Mouse (Mus musculus) hindbrain, embryonic 14.5 days (tissue): ENCODE data around the gene Psat1. TPM values are rescaled to one million over a fixed set of nuclear protein-coding genes. Genes with fewer than 3 reads are reported as not detected.

Experiments used
- ATAC-seq: fragments of 200-750 bp; cut with Nextera tagmentation; 2 replicates; pipeline ENCODE4 v1.8.0; 2017; ENCODE audit warnings: moderate number of reproducible peaks, mild to moderate bottlenecking, moderate TSS enrichment, moderate library complexity; ENCODE audit not compliant: low FRiP score
- DNase-seq: peaks from one replicate; pipeline ENCODE4 v3.0.0-alpha.2; 2015; ENCODE audit warnings: low spot score
- H3K27ac ChIP-seq: fragments of 300-500 bp; sonication (generic); 2 replicates; pipeline ENCODE4 v1.5.1; 2014; ENCODE audit warnings: mild to moderate bottlenecking, moderate library complexity
- H3K27me3 ChIP-seq: fragments of 300-500 bp; sonication (generic); 2 replicates; pipeline ENCODE4 v1.6.1; 2014; ENCODE audit warnings: mild to moderate bottlenecking, low read length, mixed read lengths; ENCODE audit not compliant: control insufficient read depth, insufficient read depth
- H3K36me3 ChIP-seq: fragments of 300-500 bp; sonication (generic); replicated peaks from 2 replicates; pipeline ENCODE4 v1.6.1; 2014; ENCODE audit not compliant: control insufficient read depth, insufficient read depth
- H3K4me1 ChIP-seq: fragments of 300-500 bp; sonication (generic); replicated peaks from 2 replicates; pipeline ENCODE4 v1.6.1; 2014; ENCODE audit warnings: antibody characterized with exemption, low read length, mixed read lengths; ENCODE audit not compliant: control insufficient read depth, insufficient read depth
- H3K4me2 ChIP-seq: fragments of 300-500 bp; sonication (generic); replicated peaks from 2 replicates; pipeline ENCODE4 v1.6.1; 2014; ENCODE audit warnings: mild to moderate bottlenecking, moderate library complexity
- H3K4me3 ChIP-seq: fragments of 300-500 bp; sonication (generic); replicated peaks from 2 replicates; pipeline ENCODE4 v1.5.1; 2014; ENCODE audit warnings: mild to moderate bottlenecking, low read length
- H3K9ac ChIP-seq: fragments of 300-500 bp; sonication (generic); 2 replicates; pipeline ENCODE4 v1.6.1; 2014
- H3K9me3 ChIP-seq: fragments of 300-500 bp; sonication (generic); 2 replicates; pipeline ENCODE4 v1.6.1; 2016; ENCODE audit warnings: low read length; ENCODE audit not compliant: control insufficient read depth
- WGBS: fragments of 180-500 bp; shearing (Covaris S2); extraction: QIAGEN DNeasy Blood & Tissue Kit; methylation state at CpG from one replicate; pipeline ENCODE4 v1.1.7; 2014; 5-methylcytosine and 5-hydroxymethylcytosine counted together
- polyA plus RNA-seq: library from polyadenylated mRNA; unstranded; fragments of >200 nt; fragmentation: Nextera tagmentation; extraction: Ambion mirVana; gene quantifications from 2 replicates; pipeline ENCODE4 v1.2.1, GENCODE M21; 2014

Psat1 gene
- polyA plus RNA-seq, 1 experiment from 2014 or later: 87.7 TPM

GRCm38 (mm10) chr19:15910987-15911386 lies 36.1 kb downstream of the Psat1 start:
- Histone ChIP-seq H3K4me1 (no peaks in the 10 kb centered on the region), H3K4me3 (no peak overlapping the region), H3K36me3 (peaks cover 44% of the 10 kb centered on the region), H3K9me3 (no peaks in the 10 kb centered on the region), H3K4me2 (no peak overlapping the region), H3K9ac (no peak overlapping the region), H3K27me3 (no peaks in the 10 kb centered on the region), H3K27ac (no peak overlapping the region)
- ATAC-seq (no peak), DNase-seq (no peak)
- WGBS: 96% methylated on average over 3 of the region's 3 CpGs

GRCm38 (mm10) chr19:15910488-15910887 lies 36.6 kb downstream of the Psat1 start:
- no peak overlapping the region for H3K4me2 ChIP-seq
- peaks cover 48% of the 10 kb centered on the region for H3K36me3 ChIP-seq
- H3K4me1 ChIP-seq: no peaks in the 10 kb centered on the region
- no peak overlapping the region for H3K9ac ChIP-seq
- H3K27me3 ChIP-seq: no peaks in the 10 kb centered on the region
- WGBS: 97% methylated on average over 1 of the region's 1 CpGs
- no peak for ATAC-seq
- H3K9me3 ChIP-seq: no peaks in the 10 kb centered on the region
- no peak overlapping the region for H3K27ac ChIP-seq
- H3K4me3 ChIP-seq: no peak overlapping the region
- DNase-seq: no peak

- Histone ChIP-seq H3K9me3 (no peaks in the 10 kb centered on the region), H3K36me3 (peaks cover 34% of the 10 kb centered on the region), H3K4me3 (no peak overlapping the region), H3K9ac (no peak overlapping the region), H3K4me1 (peaks cover 6% of the 10 kb centered on the region; the same call in 1 of the 2 replicates), H3K27me3 (no peaks in the 10 kb centered on the region), H3K27ac (no peak overlapping the region), H3K4me2 (no peak overlapping the region)
- DNase-seq: no peak
- no peak for ATAC-seq
- WGBS: 91% methylated on average over 5 of the region's 5 CpGs
Observed at GRCm38 (mm10) chr19:15908016-15908415, 39.1 kb downstream of the Psat1 start.

- DNase-seq (no peak), ATAC-seq (no peak)
- Histone ChIP-seq H3K36me3 (peaks cover 28% of the 10 kb centered on the region), H3K4me2 (no peak overlapping the region), H3K4me3 (no peak overlapping the region), H3K27ac (no peak overlapping the region), H3K4me1 (peaks cover 6% of the 10 kb centered on the region; the same call in 1 of the 2 replicates), H3K9ac (no peak overlapping the region), H3K27me3 (no peaks in the 10 kb centered on the region), H3K9me3 (no peaks in the 10 kb centered on the region)
- 79% methylated on average over 4 of the region's 4 CpGs for WGBS
Observed at GRCm38 (mm10) chr19:15904734-15905133, 42.4 kb downstream of the Psat1 start.

- no peak overlapping the region for H3K27ac ChIP-seq
- peak; percentile 48; the same call in 1 of the 2 replicates for ATAC-seq
- DNase-seq: no peak
- H3K9ac ChIP-seq: 0 out of 2 replicates have a peak overlapping the region, but pooled peaks have one; percentile 1
- H3K36me3 ChIP-seq: peaks cover 28% of the 10 kb centered on the region
- peak overlapping the region; percentile 3 for H3K4me2 ChIP-seq
- 19% methylated on average over 20 of the region's 20 CpGs for WGBS
- no peak overlapping the region for H3K4me3 ChIP-seq
- H3K9me3 ChIP-seq: no peaks in the 10 kb centered on the region
- H3K27me3 ChIP-seq: no peaks in the 10 kb centered on the region
- H3K4me1 ChIP-seq: peaks cover 6% of the 10 kb centered on the region; the same call in 1 of the 2 replicates
Observed at GRCm38 (mm10) chr19:15903508-15904480, 43.3 kb downstream of the Psat1 start.

GRCm38 (mm10) chr19:15895681-15896080 lies 51.5 kb downstream of the Psat1 start:
- H3K4me2 ChIP-seq: no peak overlapping the region
- no peak overlapping the region for H3K4me3 ChIP-seq
- no peak for ATAC-seq
- H3K4me1 ChIP-seq: no peaks in the 10 kb centered on the region
- H3K36me3 ChIP-seq: no peaks in the 10 kb centered on the region
- no peaks in the 10 kb centered on the region for H3K9me3 ChIP-seq
- H3K27ac ChIP-seq: no peak overlapping the region
- no peak overlapping the region for H3K9ac ChIP-seq
- WGBS: 85% methylated on average over 3 of the region's 3 CpGs
- H3K27me3 ChIP-seq: no peaks in the 10 kb centered on the region
- DNase-seq: no peak

GRCm38 (mm10) chr19:15892146-15892545 lies 55.0 kb downstream of the Psat1 start:
- Histone ChIP-seq H3K9me3 (no peaks in the 10 kb centered on the region), H3K4me3 (no peak overlapping the region), H3K9ac (no peak overlapping the region), H3K27ac (no peak overlapping the region), H3K4me2 (no peak overlapping the region), H3K27me3 (no peaks in the 10 kb centered on the region), H3K36me3 (no peaks in the 10 kb centered on the region), H3K4me1 (no peaks in the 10 kb centered on the region)
- 94% methylated on average over 4 of the region's 4 CpGs for WGBS
- ATAC-seq: no peak
- DNase-seq: no peak

- no peak overlapping the region for H3K9ac ChIP-seq
- no peak overlapping the region for H3K4me3 ChIP-seq
- ATAC-seq (no peak), DNase-seq (no peak)
- H3K36me3 ChIP-seq: no peaks in the 10 kb centered on the region
- no peak overlapping the region for H3K27ac ChIP-seq
- H3K4me1 ChIP-seq: no peaks in the 10 kb centered on the region
- 93% methylated on average over 4 of the region's 4 CpGs for WGBS
- 0 out of 2 replicates have a peak, but pooled peaks cover 4% of the 10 kb centered on the region for H3K9me3 ChIP-seq
- no peak overlapping the region for H3K4me2 ChIP-seq
- no peaks in the 10 kb centered on the region for H3K27me3 ChIP-seq
Observed at GRCm38 (mm10) chr19:15888466-15888865, 58.7 kb downstream of the Psat1 start.

GRCm38 (mm10) chr19:15882705-15883426 lies 64.3 kb downstream of the Psat1 start:
- no peak for ATAC-seq
- Histone ChIP-seq H3K36me3 (no peaks in the 10 kb centered on the region), H3K4me2 (no peak overlapping the region), H3K27ac (no peak overlapping the region), H3K4me1 (no peaks in the 10 kb centered on the region), H3K27me3 (no peaks in the 10 kb centered on the region), H3K4me3 (no peak overlapping the region), H3K9ac (no peak overlapping the region), H3K9me3 (0 out of 2 replicates have a peak, but pooled peaks cover 4% of the 10 kb centered on the region)
- 79% methylated on average over 11 of the region's 11 CpGs for WGBS
- no peak for DNase-seq
